Mouse (Mus musculus) heart, adult 2 months (tissue): Measurements from ENCODE around the gene Gdi1. TPM values are rescaled to one million over a fixed set of nuclear protein-coding genes. Genes with fewer than 3 reads are reported as not detected.

ENCODE experiments used
- DNase-seq, 2 experiments: peaks; one replicate each; pipeline ENCODE4 v3.0.0; 2021
- H3K27ac ChIP-seq: fragments of 200-600 bp; 2 replicates; pipeline ENCODE4 v1.8.1; 2022
- H3K27me3 ChIP-seq: fragments of 200-500 bp; 2 replicates; pipeline ENCODE4 v1.6.1; 2012; ENCODE audit warnings: mild to moderate bottlenecking, low read length, inconsistent platforms, mixed read lengths; ENCODE audit not compliant: control insufficient read depth, insufficient read depth
- H3K36me3 ChIP-seq: fragments of 200-500 bp; 2 replicates; pipeline ENCODE4 v1.6.1; 2012; ENCODE audit warnings: low read length, inconsistent platforms; ENCODE audit not compliant: control insufficient read depth, insufficient read depth
- H3K4me1 ChIP-seq: fragments of 200-500 bp; 2 replicates; pipeline ENCODE4 v1.6.1; 2011; ENCODE audit warnings: low read length; ENCODE audit not compliant: control insufficient read depth, insufficient read depth
- H3K4me3 ChIP-seq: fragments of 200-600 bp; 2 replicates; pipeline ENCODE4 v1.8.1; 2022
- H3K79me2 ChIP-seq: fragments of 200-500 bp; replicated peaks from 2 replicates; pipeline ENCODE4 v1.6.1; 2012; ENCODE audit warnings: mild to moderate bottlenecking, inconsistent platforms, low read length, moderate library complexity, mixed read lengths; ENCODE audit not compliant: control insufficient read depth, insufficient read depth
- H3K9ac ChIP-seq: fragments of 200-500 bp; 2 replicates; pipeline ENCODE4 v1.6.1; 2012; ENCODE audit warnings: low read depth, mild to moderate bottlenecking, control low read depth, inconsistent platforms, low read length, mixed read lengths
- CTCF ChIP-seq: fragments of 200-600 bp; IDR thresholded peaks from 2 replicates; pipeline ENCODE4 v1.8.1; 2022; ENCODE audit warnings: antibody characterized with exemption, mild to moderate bottlenecking, moderate library complexity
- EP300 ChIP-seq: fragments of 200-500 bp; IDR thresholded peaks from 2 replicates; pipeline ENCODE4 v1.6.1; 2011; ENCODE audit warnings: low read depth, low read length, control low read depth; ENCODE audit not compliant: insufficient read depth
- POLR2A ChIP-seq: fragments of 200-500 bp; IDR thresholded peaks from 2 replicates; pipeline ENCODE4 v1.6.1; 2011; ENCODE audit warnings: mild to moderate bottlenecking, low read depth, low read length, control low read depth; ENCODE audit not compliant: insufficient read depth
- WGBS: fragments of 180-500 bp; shearing (Covaris S2); methylation state at CpG from one replicate; pipeline ENCODE4 v1.1.7; 2018; 5-methylcytosine and 5-hydroxymethylcytosine counted together
- intact Hi-C: fragments of 180-260 bp; cut with DNase I; formaldehyde crosslinking; loops from one replicate; pipeline ENCODE4 v1.15.1; 2025
- polyA plus RNA-seq: library from polyadenylated mRNA; depleted of rRNA; stranded (reverse); fragments of >200 nt; gene quantifications from 2 replicates; pipeline ENCODE4 v1.2.3, GENCODE M21; 2012
- total RNA-seq, 2 experiments: library from RNA; stranded (reverse); gene quantifications; 2 replicates each; pipeline ENCODE4 v1.2.3; 2021

The Gdi1 gene
- total and polyA plus RNA-seq, 3 experiments = 63.1 to 121 (median 71.6) TPM

- no peaks in the 10 kb centered on the region for H3K27me3 ChIP-seq
- WGBS = 36% methylated on average over 5 of the region's 5 CpGs
- H3K79me2 ChIP-seq = no peaks in the 10 kb centered on the region; the same call in 1 of the 2 replicates
- H3K4me3 ChIP-seq = peak overlapping the region; percentile 56
- peak overlapping the region; percentile 79 for H3K9ac ChIP-seq
- peak overlapping the region; percentile 91 for H3K27ac ChIP-seq
- no peak for DNase-seq
- peaks cover 6% of the 10 kb centered on the region for H3K4me1 ChIP-seq
- H3K36me3 ChIP-seq = no peaks in the 10 kb centered on the region; the same call in 1 of the 2 replicates
- TF ChIP-seq CTCF = no peak
- no peak for TF ChIP-seq POLR2A
- TF ChIP-seq EP300 = no peak
- intact Hi-C loops = loop anchor here (5.0 kb wide), 2 partner anchors 36 to 109 kb away; partner anchors contain the start of genes Fam3a, Flna and Ikbkg
These were observed 21.7 kb upstream of the Gdi1 start for GRCm38 (mm10) chrX:74283092-74283437.

- intact Hi-C loops = no loop called here
- Histone ChIP-seq H3K4me1 (no peaks in the 10 kb centered on the region; the same call in 1 of the 2 replicates), H3K4me3 (no peak overlapping the region), H3K27me3 (no peaks in the 10 kb centered on the region), H3K36me3 (no peaks in the 10 kb centered on the region), H3K79me2 (no peaks in the 10 kb centered on the region), H3K27ac (no peak overlapping the region), H3K9ac (no peak overlapping the region)
- no peak for TF ChIP-seq EP300
- no peak for TF ChIP-seq CTCF
- no peak for TF ChIP-seq POLR2A
- no peak for DNase-seq
- WGBS = 67% methylated on average over 4 of the region's 4 CpGs
These were observed 11.4 kb upstream of the Gdi1 start for GRCm38 (mm10) chrX:74293431-74293830.

GRCm38 (mm10) chrX:74296538-74297448 is 8.0 kb upstream of the Gdi1 start, which contains the start of gene Atp6ap1:
Gene Atp6ap1, plus strand, starts transcription at chrX:74297097.
- H3K4me3 ChIP-seq = peak within 1 kb of the TSS; percentile 68
- no peaks in the 10 kb centered on the region for H3K36me3 ChIP-seq
- no peaks in the 10 kb centered on the region for H3K27me3 ChIP-seq
- H3K9ac ChIP-seq = peak within 1 kb of the TSS; percentile 99
- peak within 1 kb of the TSS; percentile 63 for H3K27ac ChIP-seq
- TF ChIP-seq CTCF (no peak), POLR2A (peak; percentile 91), EP300 (0 out of 2 replicates have a peak, but pooled peaks have one; percentile 46)
- H3K4me1 ChIP-seq = no peaks in the 10 kb centered on the region; the same call in 1 of the 2 replicates
- peak; percentile 95 to 96 for DNase-seq
- WGBS = 17% methylated on average over 37 of the region's 37 CpGs
- intact Hi-C loops = loop anchor here (2.0 kb wide), 2 partner anchors 26 to 48 kb away; partner anchors contain the start of genes Flna and Rpl10
- H3K79me2 ChIP-seq = no peaks in the 10 kb centered on the region

- Histone ChIP-seq H3K27ac (no peak overlapping the region), H3K9ac (no peak overlapping the region), H3K4me1 (no peaks in the 10 kb centered on the region; the same call in 1 of the 2 replicates), H3K27me3 (no peaks in the 10 kb centered on the region), H3K36me3 (no peaks in the 10 kb centered on the region), H3K4me3 (no peak overlapping the region), H3K79me2 (no peaks in the 10 kb centered on the region)
- intact Hi-C loops = no loop called here
- TF ChIP-seq EP300 = no peak
- no peak for TF ChIP-seq POLR2A
- no peak for TF ChIP-seq CTCF
- WGBS = 82% methylated on average over 1 of the region's 1 CpGs
- DNase-seq = no peak
These were observed 6.5 kb upstream of the Gdi1 start for GRCm38 (mm10) chrX:74298348-74298747.

GRCm38 (mm10) chrX:74299721-74300120 is 5.1 kb upstream of the Gdi1 start:
- Histone ChIP-seq H3K36me3 (no peaks in the 10 kb centered on the region), H3K9ac (no peak overlapping the region), H3K27me3 (no peaks in the 10 kb centered on the region), H3K4me1 (no peaks in the 10 kb centered on the region; the same call in 1 of the 2 replicates), H3K4me3 (no peak overlapping the region), H3K27ac (no peak overlapping the region), H3K79me2 (no peaks in the 10 kb centered on the region)
- TF ChIP-seq CTCF = no peak
- no peak for TF ChIP-seq EP300
- TF ChIP-seq POLR2A = no peak
- intact Hi-C loops = loop anchor here (10.0 kb wide), 1 partner anchor 725 kb away; no protein-coding TSS in a partner anchor
- no peak for DNase-seq
- 75% methylated on average over 3 of the region's 3 CpGs for WGBS
